Mouse (Mus musculus) embryo, embryonic 11 days (tissue): Measurements from ENCODE around the gene Mtss1l.
"Not testable (repeated sequence)": the region's sequence is repeated elsewhere in the genome, so short reads cannot be mapped to it uniquely, and the experiment has no call there.

Source experiments
- DNase-seq: peaks from one replicate; pipeline ENCODE4 v3.0.0-alpha.2; 2015

The Mtss1l gene

DNA sequence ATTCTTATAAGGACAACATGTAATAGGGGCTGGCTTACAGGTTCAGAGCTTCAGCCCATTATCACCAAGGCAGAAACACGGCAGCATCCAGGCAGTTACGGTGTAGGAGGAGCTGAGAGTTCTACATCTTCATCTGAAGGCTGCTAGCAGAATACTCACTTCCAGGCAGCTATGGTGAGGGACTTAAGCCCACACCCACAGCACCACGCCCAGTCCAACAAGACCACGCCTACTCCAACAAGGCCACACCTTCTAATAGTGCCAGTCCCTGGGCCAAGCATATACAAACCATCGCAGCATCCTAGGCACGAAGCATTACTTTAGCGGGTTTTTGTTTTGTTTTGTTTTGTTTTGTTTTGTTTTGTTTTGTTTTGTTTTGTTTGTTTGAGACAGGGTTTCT is 65.2 kb downstream of the Mtss1l start:
- not testable (repeated sequence) for DNase-seq

DNA sequence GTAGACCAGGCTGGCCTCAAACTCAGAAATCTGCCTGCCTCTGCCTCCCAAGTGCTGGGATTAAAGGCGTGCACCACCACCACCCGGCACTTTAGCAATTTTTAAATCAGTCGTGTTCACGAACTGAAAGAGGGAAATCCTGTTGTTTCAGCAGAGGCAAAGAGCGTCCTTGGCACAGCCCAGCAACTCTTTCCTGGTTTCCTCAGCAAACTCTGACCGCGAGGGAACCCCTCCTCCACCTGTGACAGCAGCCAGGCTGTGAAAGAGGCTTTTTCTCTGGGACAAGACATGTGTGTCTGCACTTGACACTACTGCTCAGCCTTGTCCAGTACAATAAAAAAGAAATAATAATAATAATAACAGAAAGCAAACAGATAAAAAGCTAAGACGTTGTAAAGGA is 65.7 kb downstream of the Mtss1l start:
- no peak for DNase-seq

- DNase-seq, result no peak
Observed at GRCm38 (mm10) chr8:110787411-110787954, 66.2 kb downstream of the Mtss1l start.

DNA sequence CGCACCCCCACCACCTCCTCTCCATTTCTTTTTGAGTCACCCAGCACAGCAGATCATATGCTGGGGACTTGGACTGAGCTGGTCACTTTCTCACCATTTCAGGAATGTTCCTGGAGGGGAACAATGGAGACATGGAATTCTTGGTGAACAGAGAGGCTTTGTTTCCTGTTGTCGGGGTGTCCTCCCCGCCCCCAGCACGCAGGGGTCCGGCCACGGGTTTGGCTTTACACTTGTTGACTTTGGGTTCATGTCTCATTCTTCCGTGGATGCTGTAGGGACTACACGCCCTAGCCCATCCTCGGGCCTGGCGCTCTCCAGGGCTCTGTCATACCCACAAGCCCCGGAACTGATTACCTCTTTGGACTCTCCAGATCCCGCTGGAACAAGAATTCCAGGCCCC is 67.7 kb downstream of the Mtss1l start:
- no peak for DNase-seq

DNA sequence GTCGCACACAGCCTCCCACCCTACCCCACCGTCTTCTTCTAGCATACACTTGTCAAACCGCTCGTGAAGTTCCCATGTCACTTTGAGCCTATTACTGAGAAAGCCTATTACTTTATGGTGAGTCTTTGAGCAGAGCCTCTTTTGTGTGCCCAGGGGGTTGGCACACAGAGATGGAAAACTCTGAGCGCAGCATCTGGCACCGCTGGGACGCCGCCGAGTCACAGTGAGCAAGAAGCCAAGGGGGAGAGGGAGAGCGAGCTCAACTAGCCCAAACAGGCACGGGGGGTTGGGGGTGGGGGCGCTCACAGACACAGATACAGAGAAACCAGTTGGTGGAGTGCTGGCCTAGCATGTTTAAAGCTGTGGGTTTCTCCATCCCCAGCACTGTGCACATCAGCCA is 68.3 kb downstream of the Mtss1l start:
- DNase-seq, result no peak

DNA sequence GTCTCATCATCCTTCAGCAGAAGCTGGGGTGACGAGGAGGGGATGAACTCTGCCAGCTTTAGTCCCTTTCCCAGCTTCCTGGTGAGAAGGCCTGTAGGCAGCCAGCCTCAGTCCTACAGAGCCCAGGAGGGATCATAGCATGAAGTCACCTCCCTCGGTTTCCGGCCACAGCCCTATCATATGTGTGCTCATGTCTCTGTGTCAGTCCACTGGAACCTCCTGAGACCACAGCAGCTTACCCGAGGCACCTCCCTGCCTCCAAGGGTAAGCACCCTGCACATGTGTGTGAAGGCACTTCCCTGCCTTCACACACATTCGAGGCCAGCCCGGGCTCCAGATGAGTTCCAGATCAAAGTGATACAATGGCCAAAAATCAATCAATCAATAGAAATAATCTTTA is 69.0 kb downstream of the Mtss1l start:
- no peak for DNase-seq
